Mouse (Mus musculus) 3T3-L1 (cell line): ENCODE measurements at regions not wholly inside any gene's neighbourhood (a gene's known extent, or its start where the extent isn't known, plus 50 kb on each side); places are given as distances from the start of the nearest gene placed in this dataset.

ENCODE experiments used
- DNase-seq: peaks from one replicate; pipeline ENCODE4 v3.0.0-alpha.2; 2015; ENCODE audit warnings: low read depth, low spot score

DNA sequence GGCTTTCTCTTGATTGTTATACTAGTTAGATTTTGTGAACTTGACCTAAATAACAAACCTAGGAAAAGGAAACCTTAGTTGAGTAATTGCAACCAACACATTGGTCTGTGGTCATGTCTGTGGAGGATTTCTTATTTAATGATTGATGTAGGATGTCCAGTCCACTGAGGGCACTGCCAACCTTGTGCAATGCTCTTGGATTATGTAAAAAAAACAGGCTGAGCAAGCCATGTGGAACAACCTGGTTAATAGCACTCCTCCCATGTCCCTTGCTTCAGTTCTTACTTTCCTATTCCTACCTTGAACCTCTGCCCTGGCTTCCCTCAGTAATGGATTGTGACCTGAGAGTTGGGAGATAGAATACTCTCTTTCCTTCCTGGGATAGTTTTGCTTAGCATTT lies 312.0 kb upstream of the Pappa start:
- no peak for DNase-seq

DNA sequence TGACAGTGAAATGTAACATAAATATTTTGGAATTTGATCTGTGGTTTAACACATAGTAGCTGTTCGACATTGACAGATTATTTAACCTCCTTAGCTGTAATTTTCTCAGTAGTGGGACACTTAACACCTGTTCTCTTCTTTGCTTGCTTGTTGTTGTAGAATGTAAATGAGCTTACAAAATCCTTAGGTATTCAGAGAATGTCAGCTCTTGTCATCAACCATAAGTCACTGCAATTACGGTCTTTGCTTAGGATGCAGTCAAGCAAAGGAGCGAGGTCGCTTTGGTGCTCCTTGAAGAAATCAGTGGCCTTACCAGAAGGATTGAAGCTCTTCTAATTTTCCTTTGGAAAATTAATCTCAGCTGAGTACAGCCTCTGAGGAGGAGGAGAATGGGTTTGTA lies 311.2 kb upstream of the Pappa start:
- peak; percentile 18 for DNase-seq

DNA sequence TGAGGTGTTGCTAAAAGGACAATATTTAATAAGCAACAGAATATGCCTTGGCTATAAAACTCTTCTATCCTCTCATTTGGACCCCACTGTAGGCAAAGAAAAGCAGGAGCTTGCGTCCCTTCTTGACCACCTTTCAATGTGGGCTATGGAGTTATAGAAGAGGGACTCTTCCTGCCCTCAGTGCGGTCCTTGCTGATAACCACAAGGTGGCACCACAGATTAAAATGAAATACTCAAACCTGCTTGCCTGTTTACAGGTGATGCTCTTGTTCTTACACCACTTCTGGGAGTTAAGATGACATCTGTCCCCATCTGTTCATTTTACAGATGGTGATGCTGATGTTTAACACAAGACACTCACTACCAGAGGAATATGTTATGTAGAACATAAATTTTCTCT lies 291.1 kb upstream of the Pappa start:
- DNase-seq, result peak; percentile 65

DNA sequence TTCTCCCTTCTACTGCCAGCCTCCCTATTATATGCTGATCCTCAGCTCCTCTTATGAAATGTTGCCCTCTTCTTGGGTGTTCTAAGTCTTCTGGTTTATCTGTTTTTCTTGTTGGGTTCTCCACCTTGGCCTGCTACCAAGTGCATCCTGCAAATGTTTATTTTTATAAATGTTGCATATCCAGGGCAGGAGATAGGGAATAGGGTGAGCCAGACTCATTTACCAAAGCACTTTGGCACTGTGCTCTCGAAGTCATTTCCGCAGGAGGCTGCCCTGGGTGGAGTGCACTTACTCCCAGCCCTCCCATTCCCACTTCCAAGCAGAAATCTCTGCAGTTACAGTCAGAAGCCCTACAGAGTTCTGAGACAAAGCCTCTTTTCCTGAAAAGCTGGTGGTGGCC lies 249.5 kb upstream of the Pappa start:
- DNase-seq, result no peak

DNA sequence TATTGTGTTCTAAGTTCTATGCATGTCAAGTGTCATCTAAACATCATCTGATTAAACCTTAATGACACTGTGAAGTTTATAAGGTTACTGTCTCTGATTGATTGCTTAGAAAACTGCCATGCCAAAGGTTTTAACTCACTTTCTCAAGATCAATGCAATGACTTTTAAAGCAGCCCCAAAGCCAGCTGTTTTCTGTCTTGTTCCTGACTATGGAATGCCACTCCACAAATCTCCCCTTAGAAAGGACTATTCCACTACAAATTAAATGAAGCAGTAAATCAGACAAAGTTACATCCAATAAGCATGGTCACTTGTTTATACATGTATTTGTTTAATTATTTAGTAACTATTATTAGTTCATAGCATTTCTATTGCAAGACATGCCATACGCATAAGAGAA lies 247.1 kb upstream of the Pappa start:
- no peak for DNase-seq

DNA sequence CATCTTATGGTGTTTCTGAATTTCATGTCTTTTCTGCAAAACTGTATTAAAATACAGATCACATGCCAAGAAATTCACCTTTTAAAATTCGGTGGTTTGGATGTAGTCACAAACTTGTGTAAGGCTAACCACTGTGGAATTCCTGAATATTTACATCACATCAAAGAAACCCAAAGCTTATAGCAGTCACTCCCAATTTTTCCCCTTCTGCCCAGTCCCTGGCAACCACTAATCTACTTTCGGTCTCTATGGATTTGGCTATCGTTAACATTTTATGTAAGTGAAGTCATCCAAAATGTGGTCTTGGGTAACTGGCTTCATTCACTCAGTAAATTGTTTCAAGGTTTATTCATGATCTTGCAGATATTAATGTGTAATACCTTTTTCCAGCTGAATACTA lies 226.0 kb upstream of the Pappa start:
- DNase-seq, result peak; percentile 92

DNA sequence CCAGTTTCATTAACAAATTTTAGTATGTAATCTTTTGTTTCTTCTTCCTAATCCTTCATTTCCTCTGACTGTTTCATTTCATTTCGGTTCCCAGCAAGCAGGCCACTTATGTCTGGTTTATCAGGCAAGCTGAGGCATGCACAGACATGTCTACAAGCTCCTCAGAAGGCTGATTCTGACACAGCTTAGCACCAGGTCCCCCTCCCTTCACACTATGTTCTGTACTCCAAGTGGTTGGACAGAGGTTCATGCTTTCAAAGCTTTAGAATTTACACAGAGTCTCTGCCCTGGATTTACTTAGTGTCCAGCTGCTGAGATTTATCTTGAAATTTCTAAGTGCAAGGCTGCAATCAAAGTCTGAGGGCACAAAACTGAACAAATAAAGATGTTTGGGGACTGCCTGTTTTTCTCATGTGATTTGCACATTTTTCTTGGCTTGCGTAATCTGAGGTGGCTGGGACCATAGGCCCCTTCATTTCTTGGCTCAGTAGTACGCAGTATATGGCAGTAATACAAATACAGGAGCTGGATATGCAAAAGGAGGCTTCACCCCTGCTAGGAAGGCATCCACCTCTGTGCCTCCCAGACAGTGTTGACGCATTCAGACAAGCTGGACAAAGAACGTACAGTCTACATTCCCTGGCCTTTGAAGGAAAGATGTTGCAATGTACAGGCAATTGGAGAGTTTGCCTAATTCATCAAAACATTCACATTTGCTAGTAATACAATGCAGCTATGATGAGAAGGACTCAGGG lies 222.7 kb upstream of the Pappa start:
- peak; percentile 89 for DNase-seq

DNA sequence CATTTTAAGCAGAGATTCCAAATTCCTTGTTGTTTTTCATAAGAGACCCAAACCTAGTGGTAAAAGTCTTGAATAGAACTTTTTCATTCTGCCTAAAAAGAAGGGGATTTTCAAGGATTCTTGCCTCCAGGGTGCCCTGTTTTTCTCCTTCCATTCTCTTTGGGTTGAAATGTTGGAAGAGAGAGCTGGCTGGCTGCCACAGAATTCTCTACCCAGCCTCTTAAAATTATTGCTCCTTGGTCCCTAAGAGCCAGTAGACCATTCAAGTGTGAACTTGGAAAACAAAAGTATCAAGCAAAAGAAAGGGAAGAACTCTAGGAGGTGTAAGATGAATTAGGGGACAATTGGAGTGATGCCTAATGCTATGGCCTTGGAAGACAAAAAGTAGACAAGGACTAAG lies 200.2 kb upstream of the Pappa start:
- DNase-seq, result no peak

DNA sequence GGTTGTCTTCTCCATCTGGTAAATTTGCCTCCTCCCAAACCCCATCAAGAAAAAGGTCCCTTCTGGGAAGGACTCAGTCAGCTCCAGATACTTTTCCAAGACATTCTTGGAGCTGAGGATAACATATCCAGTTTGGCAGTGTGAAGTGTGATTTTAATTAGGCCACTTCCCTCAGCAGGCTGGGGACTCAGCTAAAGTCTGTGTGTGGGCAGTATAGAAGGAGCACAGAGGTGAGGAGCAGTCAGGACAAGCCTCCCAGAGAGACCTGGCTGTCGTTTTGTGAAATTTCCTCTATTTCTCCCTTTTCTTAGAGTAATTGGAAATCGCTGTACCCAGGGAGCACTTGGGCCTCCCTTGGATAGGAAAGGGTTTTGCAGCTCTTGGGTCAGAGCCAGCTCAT lies 195.4 kb upstream of the Pappa start:
- DNase-seq, result no peak

DNA sequence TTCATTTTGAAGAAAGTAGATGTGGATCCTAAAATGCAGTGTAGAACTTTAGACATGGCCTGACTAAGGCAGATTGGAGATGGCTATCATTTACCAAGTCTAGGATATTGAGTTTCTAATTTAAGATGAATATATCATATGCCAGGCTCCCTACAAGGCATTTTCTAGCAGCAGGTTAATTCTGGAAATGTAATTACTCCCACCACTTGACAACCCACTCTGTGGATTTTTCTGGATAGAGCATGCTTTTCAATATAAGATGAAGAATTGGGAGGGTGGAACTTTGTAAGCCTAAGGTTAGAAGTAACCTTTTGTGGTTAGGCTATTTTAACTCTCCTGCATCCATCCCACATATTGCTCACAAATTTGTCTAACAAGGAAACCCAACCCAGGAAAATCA lies 178.4 kb upstream of the Pappa start:
- no peak for DNase-seq

DNA sequence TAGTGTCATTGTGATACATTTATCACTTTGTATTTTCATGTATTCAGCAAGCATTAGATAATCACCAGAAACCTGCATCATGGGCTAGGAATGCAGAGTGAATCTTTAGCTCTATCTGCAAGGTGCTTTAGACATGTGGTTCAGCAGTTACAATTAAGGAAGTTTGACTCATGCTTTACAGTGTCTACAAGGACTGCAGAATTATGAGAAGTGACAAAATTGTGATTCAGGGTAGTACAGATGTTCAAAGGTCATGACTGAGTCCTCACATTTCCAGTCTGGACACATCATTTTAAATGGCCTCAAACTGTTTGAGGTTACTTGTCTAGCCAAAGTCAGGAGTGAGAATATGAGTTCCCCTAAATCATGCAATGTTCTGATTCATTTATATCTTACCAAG lies 171.3 kb upstream of the Pappa start:
- DNase-seq, result peak; percentile 43

DNA sequence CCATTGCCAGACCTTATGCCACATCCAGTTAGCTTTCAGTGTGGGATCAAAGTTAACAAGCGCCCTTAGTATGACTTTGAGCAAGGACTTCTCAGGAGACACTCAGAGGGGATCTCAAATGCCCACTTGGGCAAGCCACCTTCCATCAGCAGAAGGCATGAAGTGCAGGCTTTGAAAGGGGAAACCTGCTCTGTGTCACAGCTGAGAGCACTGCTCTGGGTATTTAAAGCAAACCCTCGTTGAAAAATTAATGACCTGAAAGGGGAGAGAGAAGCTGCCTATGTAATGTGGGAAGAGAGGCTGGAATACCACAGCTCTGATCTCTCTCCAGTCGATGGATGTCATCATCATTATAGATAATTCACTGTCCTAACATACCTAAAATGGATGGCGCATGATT lies 165.1 kb upstream of the Pappa start:
- DNase-seq, result no peak

DNA sequence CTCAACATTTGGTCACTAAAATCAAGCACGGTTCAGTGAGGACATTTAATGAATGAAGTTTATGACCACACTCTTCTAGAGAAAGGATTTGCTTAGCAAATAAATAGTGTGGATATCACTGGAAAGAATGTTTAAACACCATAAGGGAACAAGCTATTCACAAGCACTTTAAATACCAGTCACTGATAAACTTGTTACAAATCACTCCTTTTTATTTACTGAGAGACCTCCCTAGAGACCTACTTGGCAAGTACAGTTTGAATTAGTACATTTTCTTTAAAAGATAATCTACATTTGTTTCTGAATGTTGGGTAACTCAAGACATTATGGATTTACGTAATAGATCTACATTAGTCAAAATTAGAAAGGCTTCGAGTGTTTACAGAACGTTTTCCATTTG lies 162.2 kb upstream of the Pappa start:
- DNase-seq, result no peak
